Mouse (Mus musculus) kidney, adult 9 months (tissue): ENCODE results near the gene Amd2.

ENCODE experiments used
- DNase-seq: peaks from one replicate; pipeline ENCODE4 v3.0.0; 2022

Amd2 gene

DNA sequence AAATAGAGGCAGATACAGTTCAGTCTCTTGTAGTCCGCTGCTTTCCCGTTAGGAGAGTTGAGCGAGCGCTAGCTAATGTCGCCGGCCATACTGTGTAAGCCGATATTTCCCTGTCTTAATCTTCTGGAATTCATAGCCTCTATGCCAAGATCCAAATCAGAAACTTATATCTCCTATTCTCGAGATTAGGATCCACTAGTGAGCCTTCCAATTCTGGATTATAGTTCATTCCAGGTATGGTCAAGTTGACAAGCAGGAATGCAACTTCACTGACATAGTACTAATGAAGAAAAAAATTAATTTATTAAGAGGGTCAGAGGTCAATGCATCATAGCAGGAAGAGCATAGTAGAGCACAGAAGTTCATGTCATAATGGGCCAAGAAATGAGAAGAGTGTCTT is at the start of gene Amd2:
Amd2 (minus strand) TSS at position 101 of the 400 bp plus-strand sequence.
- no peak for DNase-seq

DNA sequence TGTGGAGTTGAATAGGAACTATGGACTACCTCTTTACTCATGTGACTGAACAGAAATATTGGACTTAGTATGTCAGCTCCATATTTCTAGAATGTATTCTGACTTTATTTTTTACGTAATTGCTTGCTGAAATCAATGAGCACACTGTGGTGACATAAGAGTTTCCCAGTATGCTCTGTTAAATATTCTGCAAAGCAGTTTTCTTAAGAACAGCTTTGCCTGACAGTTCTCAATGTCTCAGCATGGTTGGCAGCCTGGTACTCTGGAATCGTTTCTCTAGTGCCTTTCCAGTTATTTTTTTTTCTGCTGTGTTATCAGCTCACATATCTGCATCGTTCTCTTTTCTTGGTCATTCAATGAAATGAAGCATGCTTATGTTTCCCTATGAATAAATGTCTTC is 49.6 kb upstream of the Amd2 start:
- DNase-seq = no peak

GRCm38 (mm10) chr10:35737639-35738038 is 25.9 kb upstream of the Amd2 start:
- DNase-seq = no peak

- DNase-seq = no peak
Measured at GRCm38 (mm10) chr10:35714266-35714665, 2.6 kb upstream of the Amd2 start.
